Mouse (Mus musculus) forebrain, embryonic 14.5 days (tissue): ENCODE results near the gene Limd1. TPM values are rescaled to one million over a fixed set of nuclear protein-coding genes. Genes with fewer than 3 reads are reported as not detected.

Source experiments
- ATAC-seq: fragments of 200-750 bp; cut with Nextera tagmentation; 2 replicates; pipeline ENCODE4 v1.8.0; 2017; ENCODE audit warnings: mild to moderate bottlenecking, moderate library complexity
- DNase-seq: peaks from one replicate; pipeline ENCODE4 v3.0.0-alpha.2; 2015; ENCODE audit warnings: low spot score
- H3K27ac ChIP-seq: fragments of 300-500 bp; sonication (generic); 2 replicates; pipeline ENCODE4 v1.5.1; 2014; ENCODE audit warnings: low read depth, mild to moderate bottlenecking, control low read depth, low read length, moderate library complexity
- H3K27me3 ChIP-seq: fragments of 300-500 bp; sonication (generic); replicated peaks from 2 replicates; pipeline ENCODE4 v1.6.1; 2014; ENCODE audit warnings: low read length, control low read depth, mixed read lengths; ENCODE audit not compliant: control insufficient read depth, insufficient read depth
- H3K36me3 ChIP-seq: fragments of 300-500 bp; sonication (generic); 2 replicates; pipeline ENCODE4 v1.6.1; 2014; ENCODE audit warnings: low read length, control low read depth; ENCODE audit not compliant: control insufficient read depth, insufficient read depth
- H3K4me1 ChIP-seq: fragments of 300-500 bp; sonication (generic); 2 replicates; pipeline ENCODE4 v1.6.1; 2014; ENCODE audit warnings: antibody characterized with exemption, low read length, control low read depth; ENCODE audit not compliant: control insufficient read depth, insufficient read depth
- H3K4me2 ChIP-seq: fragments of 300-500 bp; sonication (generic); 2 replicates; pipeline ENCODE4 v1.6.1; 2014; ENCODE audit warnings: mild to moderate bottlenecking, control low read depth, low read length
- H3K4me3 ChIP-seq: fragments of 300-500 bp; sonication (generic); 2 replicates; pipeline ENCODE4 v1.5.1; 2014; ENCODE audit warnings: low read depth, low read length, control low read depth
- H3K9ac ChIP-seq: fragments of 300-500 bp; sonication (generic); 2 replicates; pipeline ENCODE4 v1.6.1; 2014; ENCODE audit warnings: mild to moderate bottlenecking, low read length, control low read depth, moderate library complexity
- H3K9me3 ChIP-seq: fragments of 300-500 bp; sonication (generic); replicated peaks from 2 replicates; pipeline ENCODE4 v1.6.1; 2016; ENCODE audit warnings: low read length, control low read depth, mixed read lengths; ENCODE audit not compliant: control insufficient read depth
- WGBS: fragments of 180-500 bp; shearing (Covaris S2); extraction: QIAGEN DNeasy Blood & Tissue Kit; methylation state at CpG from one replicate; pipeline ENCODE4 v1.1.7; 2014; 5-methylcytosine and 5-hydroxymethylcytosine counted together
- polyA plus RNA-seq: library from polyadenylated mRNA; unstranded; fragments of >200 nt; fragmentation: Nextera tagmentation; extraction: Ambion mirVana; gene quantifications from 2 replicates; pipeline ENCODE4 v1.2.1, GENCODE M21; 2014

The Limd1 gene
- polyA plus RNA-seq, 1 experiment from 2014 or later: 23.1 TPM

GRCm38 (mm10) chr9:123456634-123457602, 21.6 kb upstream of the Limd1 start:
- no peaks in the 10 kb centered on the region for H3K27me3 ChIP-seq
- H3K27ac ChIP-seq: no peak overlapping the region
- no peak overlapping the region for H3K4me2 ChIP-seq
- WGBS: 63% methylated on average over 9 of the region's 9 CpGs
- H3K4me3 ChIP-seq: no peak overlapping the region
- H3K9me3 ChIP-seq: no peaks in the 10 kb centered on the region
- ATAC-seq: no peak
- peaks cover 38% of the 10 kb centered on the region for H3K36me3 ChIP-seq
- H3K9ac ChIP-seq: no peak overlapping the region
- DNase-seq: no peak
- H3K4me1 ChIP-seq: no peaks in the 10 kb centered on the region

- WGBS: 69% methylated on average over 2 of the region's 2 CpGs
Measured at GRCm38 (mm10) chr9:123457603-123458002, 20.9 kb upstream of the Limd1 start.

GRCm38 (mm10) chr9:123467141-123467620, 11.3 kb upstream of the Limd1 start:
- Histone ChIP-seq H3K9me3 (no peaks in the 10 kb centered on the region), H3K27me3 (no peaks in the 10 kb centered on the region), H3K4me3 (no peak overlapping the region), H3K4me1 (no peaks in the 10 kb centered on the region), H3K36me3 (no peaks in the 10 kb centered on the region), H3K27ac (peak overlapping the region; percentile 14; the same call in 1 of the 2 replicates), H3K9ac (no peak overlapping the region), H3K4me2 (no peak overlapping the region)
- ATAC-seq (peak; percentile 63; the same call in 1 of the 2 replicates), DNase-seq (peak; percentile 64)
- 39% methylated on average over 4 of the region's 4 CpGs for WGBS

More at GRCm38 (mm10) chr9:123457603-123458002, 20.9 kb upstream of the Limd1 start:
- no peaks in the 10 kb centered on the region for H3K4me1 ChIP-seq
- H3K36me3 ChIP-seq: peaks cover 38% of the 10 kb centered on the region
- H3K4me3 ChIP-seq: no peak overlapping the region
- no peaks in the 10 kb centered on the region for H3K9me3 ChIP-seq
- no peaks in the 10 kb centered on the region for H3K27me3 ChIP-seq
- no peak overlapping the region for H3K9ac ChIP-seq
- H3K27ac ChIP-seq: no peak overlapping the region
- DNase-seq (no peak), ATAC-seq (no peak)
- H3K4me2 ChIP-seq: no peak overlapping the region

GRCm38 (mm10) chr9:123468406-123469085, 10.0 kb upstream of the Limd1 start:
- Histone ChIP-seq H3K4me2 (no peak overlapping the region), H3K4me1 (no peaks in the 10 kb centered on the region), H3K9ac (no peak overlapping the region), H3K9me3 (no peaks in the 10 kb centered on the region), H3K36me3 (no peaks in the 10 kb centered on the region), H3K27ac (no peak overlapping the region), H3K4me3 (no peak overlapping the region), H3K27me3 (no peaks in the 10 kb centered on the region)
- WGBS: 77% methylated on average over 5 of the region's 5 CpGs
- ATAC-seq (no peak), DNase-seq (no peak)

GRCm38 (mm10) chr9:123469087-123469486, 9.4 kb upstream of the Limd1 start:
- no peak for ATAC-seq
- no peak overlapping the region for H3K9ac ChIP-seq

GRCm38 (mm10) chr9:123473377-123473776, 5.1 kb upstream of the Limd1 start:
- no peaks in the 10 kb centered on the region for H3K27me3 ChIP-seq
- ATAC-seq: no peak
- H3K27ac ChIP-seq: no peak overlapping the region
- no peak overlapping the region for H3K9ac ChIP-seq
- no peaks in the 10 kb centered on the region for H3K36me3 ChIP-seq
- H3K9me3 ChIP-seq: no peaks in the 10 kb centered on the region
- no peak overlapping the region for H3K4me2 ChIP-seq
- no peak for DNase-seq
- no peak overlapping the region for H3K4me3 ChIP-seq
- no peaks in the 10 kb centered on the region for H3K4me1 ChIP-seq

More at GRCm38 (mm10) chr9:123469087-123469486, 9.4 kb upstream of the Limd1 start:
- Histone ChIP-seq H3K27ac (no peak overlapping the region), H3K27me3 (no peaks in the 10 kb centered on the region), H3K4me3 (no peak overlapping the region), H3K36me3 (no peaks in the 10 kb centered on the region), H3K4me2 (no peak overlapping the region), H3K9me3 (no peaks in the 10 kb centered on the region), H3K4me1 (no peaks in the 10 kb centered on the region)
- no peak for DNase-seq

GRCm38 (mm10) chr9:123475569-123475968, 2.9 kb upstream of the Limd1 start:
- H3K27ac ChIP-seq: no peak overlapping the region
- DNase-seq: no peak
- H3K9me3 ChIP-seq: no peaks in the 10 kb centered on the region
- no peak overlapping the region for H3K4me3 ChIP-seq
- H3K27me3 ChIP-seq: no peaks in the 10 kb centered on the region
- H3K4me1 ChIP-seq: peaks cover 10% of the 10 kb centered on the region
- H3K4me2 ChIP-seq: no peak overlapping the region
- H3K9ac ChIP-seq: no peak overlapping the region
- no peak for ATAC-seq
- WGBS: 78% methylated on average over 1 of the region's 1 CpGs
- no peaks in the 10 kb centered on the region for H3K36me3 ChIP-seq

GRCm38 (mm10) chr9:123478031-123478585, 398 bp upstream of the Limd1 start:
- under 1% methylated on average over 22 of the region's 29 CpGs for WGBS

More at GRCm38 (mm10) chr9:123478031-123478585, 398 bp upstream of the Limd1 start:
- H3K4me3 ChIP-seq: peak overlapping the region; percentile 57
- DNase-seq (peak; percentile 57), ATAC-seq (peak; percentile 78)
- peak overlapping the region; percentile 38; the same call in 1 of the 2 replicates for H3K9ac ChIP-seq
- H3K4me2 ChIP-seq: peak overlapping the region; percentile 68
- H3K4me1 ChIP-seq: peaks cover 16% of the 10 kb centered on the region
- no peaks in the 10 kb centered on the region for H3K9me3 ChIP-seq
- no peaks in the 10 kb centered on the region for H3K27me3 ChIP-seq
- no peak overlapping the region for H3K27ac ChIP-seq
- no peaks in the 10 kb centered on the region for H3K36me3 ChIP-seq
